Mouse (Mus musculus): ENCODE data around the gene Olfr550.
"Not testable (repeated sequence)": the region's sequence is repeated elsewhere in the genome, so short reads cannot be mapped to it uniquely, and the experiment has no call there.

The Olfr550 gene
- long read RNA-seq, experiment 1 = 0 reads
- long read RNA-seq, experiment 2 = 0 reads

DNA sequence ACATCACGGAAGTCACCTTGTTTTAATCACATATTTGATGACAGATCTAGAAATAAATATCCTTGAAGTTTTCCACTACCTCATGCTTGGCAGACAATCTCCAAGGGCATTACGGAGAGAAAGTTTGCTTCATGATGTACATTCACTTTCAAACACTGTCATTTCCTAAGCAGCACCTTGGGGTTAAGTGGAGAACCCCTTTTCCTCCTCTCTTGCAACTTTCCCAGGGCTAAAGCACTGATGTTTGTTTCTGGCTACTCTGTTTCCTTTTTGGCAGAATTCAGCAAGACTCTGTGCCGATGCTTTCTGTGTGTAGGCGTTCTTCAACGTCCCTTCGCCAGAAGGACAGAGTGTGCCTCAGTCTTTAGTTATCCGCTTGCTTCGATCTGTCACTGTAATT lies at the start of gene Olfr550:
Gene Olfr550 (plus strand): TSS at position 301 of the 400 bp plus-strand sequence.
- intact Hi-C loops (cut with DNase I) = no loop called here

GRCm38 (mm10) chr7:102529052-102529451 lies 42.2 kb upstream of the Olfr550 start:
- intact Hi-C loops (cut with DNase I) = no loop called here

GRCm38 (mm10) chr7:102534449-102534848 lies 36.8 kb upstream of the Olfr550 start, which contains the start of gene Olfr547:
Gene Olfr547 (plus strand): TSS chr7:102534749.
- intact Hi-C loops (cut with DNase I) = no loop called here

DNA sequence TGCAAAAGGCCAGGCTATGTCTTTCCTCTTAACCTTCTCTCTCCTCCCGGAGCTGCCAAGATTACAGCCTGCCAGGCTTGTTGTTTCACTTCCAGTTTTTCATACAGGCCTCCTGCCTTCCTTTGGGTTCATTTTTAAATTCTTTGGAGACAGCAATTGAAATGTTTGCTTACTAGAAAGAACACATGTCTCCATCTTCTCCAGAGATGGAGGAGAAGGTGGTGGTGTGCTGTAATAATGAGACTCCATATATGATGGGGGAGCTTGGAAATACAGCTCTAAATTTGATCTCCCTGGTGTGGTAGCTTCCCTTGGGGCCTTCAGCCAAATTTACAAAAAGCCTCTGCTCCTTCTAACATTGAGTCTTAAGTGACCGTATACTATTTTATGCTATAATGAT lies 30.6 kb upstream of the Olfr550 start, which contains the start of gene Olfr548-ps1:
Gene Olfr548-ps1 (plus strand): TSS at position 301 of the 400 bp plus-strand sequence.
- intact Hi-C loops (cut with DNase I) = no loop called here

DNA sequence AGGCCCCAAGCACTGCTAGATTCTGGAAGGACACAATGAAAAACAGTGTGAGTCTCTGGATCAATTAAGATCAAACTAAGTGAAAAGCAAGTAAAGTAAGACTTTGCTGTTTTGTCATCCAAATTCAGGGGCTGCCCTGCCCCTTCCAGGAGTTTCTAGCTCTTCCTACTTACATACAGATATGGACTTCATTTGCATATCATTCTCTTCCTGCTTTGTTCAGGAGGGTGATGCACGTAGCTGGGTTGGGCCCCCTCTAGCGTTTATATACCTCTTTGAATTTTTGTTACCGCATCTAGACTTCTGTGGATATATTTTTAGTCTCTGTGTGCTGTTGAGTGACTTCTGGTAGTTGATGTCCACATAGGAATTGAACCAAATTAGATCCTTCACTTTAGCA lies 30.0 kb upstream of the Olfr550 start:
- intact Hi-C loops (cut with DNase I) = no loop called here

GRCm38 (mm10) chr7:102549570-102549969 lies 21.7 kb upstream of the Olfr550 start, which contains the start of gene Olfr549:
Gene Olfr549 (plus strand): TSS chr7:102549870.
- intact Hi-C loops (cut with DNase I) = no loop called here

GRCm38 (mm10) chr7:102553279-102553678 lies 18.0 kb upstream of the Olfr550 start:
- intact Hi-C loops (cut with DNase I) = no loop called here

GRCm38 (mm10) chr7:102564999-102565997 lies 5.9 kb upstream of the Olfr550 start, which contains the start of gene Trim21:
Gene Trim21 (minus strand): TSS chr7:102565486.
- intact Hi-C loops (cut with DNase I) = no loop called here

DNA sequence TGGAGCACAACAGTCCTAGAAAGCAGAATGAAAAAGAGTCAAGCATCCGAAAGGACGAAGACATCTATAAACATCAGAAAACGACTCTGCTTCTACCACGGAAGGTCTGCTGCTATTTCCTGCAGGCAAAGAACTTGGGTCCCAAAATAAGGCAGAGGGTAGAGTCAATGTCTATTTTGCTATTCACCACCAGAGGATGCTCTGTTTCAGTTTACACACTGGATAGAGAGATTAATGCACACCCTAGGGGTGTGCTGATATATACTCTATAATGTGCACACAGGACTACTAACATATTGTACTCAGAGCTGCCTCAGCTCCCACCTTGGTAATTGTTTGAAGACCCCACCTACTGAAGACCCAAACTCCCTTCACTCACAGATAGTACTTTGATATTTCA lies 5.0 kb upstream of the Olfr550 start:
- intact Hi-C loops (cut with DNase I) = no loop called here

- intact Hi-C loops (cut with DNase I) = no loop called here
Observed at GRCm38 (mm10) chr7:102573174-102573830, 2.1 kb downstream of the Olfr550 start.

DNA sequence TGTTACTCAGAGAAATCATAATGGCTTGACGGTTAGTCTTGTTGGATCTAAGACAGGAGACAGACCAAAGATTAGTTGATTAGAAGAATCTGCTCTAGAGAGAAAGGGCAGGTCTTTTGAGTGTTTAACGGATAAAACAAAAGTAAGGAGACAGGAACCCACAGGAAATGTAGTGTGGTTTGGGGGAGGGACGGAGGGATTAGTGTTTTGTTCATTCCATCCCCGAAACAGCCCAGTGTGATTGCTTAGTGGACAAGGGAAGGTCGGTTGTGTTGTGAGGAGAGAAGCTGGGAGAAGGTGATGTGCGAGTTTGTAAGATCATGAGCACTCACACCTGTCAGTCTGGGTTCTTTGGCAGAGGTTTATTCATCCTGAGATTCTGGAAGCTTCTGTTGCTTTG lies 4.8 kb downstream of the Olfr550 start:
- intact Hi-C loops (cut with DNase I) = no loop called here

GRCm38 (mm10) chr7:102591786-102592185 lies 20.5 kb downstream of the Olfr550 start, which contains the start of gene Olfr551:
Gene Olfr551 (minus strand): TSS chr7:102591886.
- intact Hi-C loops (cut with DNase I) = no loop called here

DNA sequence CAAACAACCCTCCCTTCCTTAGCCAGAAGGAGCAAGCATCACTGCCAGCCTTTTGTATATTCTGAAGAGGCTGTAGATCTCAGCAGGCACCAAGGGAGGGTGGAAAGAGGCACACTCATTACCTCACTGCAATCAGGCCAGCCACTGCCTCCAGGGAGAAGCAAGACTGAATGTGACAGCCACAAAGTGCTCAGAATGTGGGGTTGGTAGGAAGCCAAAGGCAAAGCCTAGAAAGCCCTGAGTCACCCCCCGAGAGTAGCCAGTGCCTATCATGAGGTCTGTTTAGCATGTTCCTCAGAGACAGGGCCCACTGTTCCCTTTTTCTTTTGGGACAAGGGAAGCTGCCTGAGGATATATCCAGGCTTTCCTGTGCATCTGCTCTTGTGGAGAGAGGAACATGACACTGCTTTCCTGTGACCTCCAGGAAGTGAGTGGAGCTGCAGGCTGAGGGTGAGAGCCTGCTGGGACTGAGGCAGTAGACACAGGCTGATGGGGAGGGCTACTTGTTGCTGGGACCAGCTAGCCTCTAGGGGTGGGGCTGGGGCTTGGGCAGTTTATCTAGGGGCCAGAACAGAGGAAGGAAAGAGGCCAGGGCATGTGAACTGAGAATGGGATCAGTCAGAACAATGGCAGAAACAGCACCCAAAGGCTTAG lies 26.3 kb downstream of the Olfr550 start, which contains the start of gene Olfr552:
Gene Olfr552 (plus strand): TSS at position 393 of the 654 bp plus-strand sequence.
- intact Hi-C loops (cut with DNase I) = no loop called here

- intact Hi-C loops (cut with DNase I) = no loop called here
Observed at GRCm38 (mm10) chr7:102618118-102618517, 46.9 kb downstream of the Olfr550 start, which contains the start of gene Olfr553. Gene Olfr553 (minus strand): TSS chr7:102618218.

DNA sequence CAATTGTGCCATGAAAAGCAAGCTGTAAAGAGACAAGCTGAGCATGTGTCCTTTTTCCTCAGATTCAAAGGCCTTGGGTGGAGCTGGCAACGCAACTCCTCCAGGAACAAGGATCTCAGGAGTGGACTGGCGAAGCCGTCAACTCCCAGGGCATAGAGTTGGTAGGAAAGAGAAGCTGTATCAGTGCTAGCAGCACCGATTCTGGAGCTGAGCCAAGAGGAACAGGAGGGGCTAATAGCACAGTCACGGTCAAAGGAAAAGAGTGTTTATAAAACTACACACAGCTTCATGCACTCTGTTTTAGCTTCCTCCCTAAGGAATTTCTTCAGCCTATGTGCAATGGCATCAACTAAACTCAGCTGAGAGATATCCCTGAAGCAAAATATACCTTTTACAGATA lies 48.4 kb downstream of the Olfr550 start:
- intact Hi-C loops (cut with DNase I) = no loop called here

- intact Hi-C loops (cut with DNase I) = not testable (repeated sequence)
Observed at GRCm38 (mm10) chr7:102620368-102620767, 49.1 kb downstream of the Olfr550 start.
